Mouse (Mus musculus) embryonic facial prominence, embryonic 14.5 days (tissue): ENCODE measurements around the gene Klhdc8a. TPM values are rescaled to one million over a fixed set of nuclear protein-coding genes. Genes with fewer than 3 reads are reported as not detected.

Experiments used
- ATAC-seq: fragments of 200-750 bp; cut with Nextera tagmentation; 2 replicates; pipeline ENCODE4 v1.8.0; 2017; ENCODE audit warnings: low read depth, moderate number of reproducible peaks, moderate TSS enrichment
- DNase-seq: peaks from one replicate; pipeline ENCODE4 v3.0.0-alpha.2; 2015; ENCODE audit warnings: low spot score
- H3K27ac ChIP-seq: fragments of 300-500 bp; sonication (generic); replicated peaks from 2 replicates; pipeline ENCODE4 v1.5.1; 2014; ENCODE audit warnings: low read depth, mild to moderate bottlenecking, low read length, moderate library complexity
- H3K27me3 ChIP-seq: fragments of 300-500 bp; sonication (generic); replicated peaks from 2 replicates; pipeline ENCODE4 v1.6.1; 2014; ENCODE audit warnings: low read length; ENCODE audit not compliant: control insufficient read depth, insufficient read depth
- H3K36me3 ChIP-seq: fragments of 300-500 bp; sonication (generic); 2 replicates; pipeline ENCODE4 v1.6.1; 2014; ENCODE audit warnings: low read length, mixed read lengths; ENCODE audit not compliant: control insufficient read depth, insufficient read depth
- H3K4me1 ChIP-seq: fragments of 300-500 bp; sonication (generic); 2 replicates; pipeline ENCODE4 v1.6.1; 2014; ENCODE audit warnings: antibody characterized with exemption, low read length; ENCODE audit not compliant: control insufficient read depth, insufficient read depth
- H3K4me2 ChIP-seq: fragments of 300-500 bp; sonication (generic); 2 replicates; pipeline ENCODE4 v1.6.1; 2014; ENCODE audit warnings: low read depth, mild to moderate bottlenecking, low read length, moderate library complexity, mixed read lengths
- H3K4me3 ChIP-seq: fragments of 300-500 bp; sonication (generic); 2 replicates; pipeline ENCODE4 v1.5.1; 2014; ENCODE audit warnings: low read depth, mild to moderate bottlenecking, low read length
- H3K9ac ChIP-seq: fragments of 300-500 bp; sonication (generic); 2 replicates; pipeline ENCODE4 v1.6.1; 2014; ENCODE audit warnings: low read depth, mild to moderate bottlenecking, low read length, moderate library complexity, mixed read lengths
- H3K9me3 ChIP-seq: fragments of 300-500 bp; sonication (generic); 2 replicates; pipeline ENCODE4 v1.6.1; 2016; ENCODE audit warnings: low read length; ENCODE audit not compliant: control insufficient read depth
- WGBS: fragments of 180-500 bp; shearing (Covaris S2); extraction: QIAGEN DNeasy Blood & Tissue Kit; methylation state at CpG from one replicate; pipeline ENCODE4 v1.1.7; 2014; 5-methylcytosine and 5-hydroxymethylcytosine counted together
- polyA plus RNA-seq: library from polyadenylated mRNA; unstranded; fragments of >200 nt; fragmentation: Nextera tagmentation; extraction: Ambion mirVana; gene quantifications from 2 replicates; pipeline ENCODE4 v1.2.1, GENCODE M21; 2014

Gene Klhdc8a
- polyA plus RNA-seq, 1 experiment from 2014 or later: 0.70 TPM

- Histone ChIP-seq H3K4me2 (no peak overlapping the region), H3K27me3 (no peaks in the 10 kb centered on the region), H3K27ac (no peak overlapping the region), H3K9ac (no peak overlapping the region), H3K9me3 (no peaks in the 10 kb centered on the region), H3K4me3 (no peak overlapping the region), H3K4me1 (peaks cover 19% of the 10 kb centered on the region), H3K36me3 (no peaks in the 10 kb centered on the region)
- WGBS: 46% methylated on average over 9 of the region's 9 CpGs
- ATAC-seq (no peak), DNase-seq (peak; percentile 40)
Observed at GRCm38 (mm10) chr1:132326777-132327176, 28.4 kb downstream of the Klhdc8a start.

- WGBS: 80% methylated on average over 17 of the region's 17 CpGs
- Histone ChIP-seq H3K36me3 (no peaks in the 10 kb centered on the region), H3K27ac (no peak overlapping the region), H3K27me3 (no peaks in the 10 kb centered on the region), H3K9me3 (no peaks in the 10 kb centered on the region), H3K4me3 (no peak overlapping the region), H3K9ac (no peak overlapping the region), H3K4me2 (no peak overlapping the region), H3K4me1 (peaks cover 14% of the 10 kb centered on the region)
- ATAC-seq (no peak), DNase-seq (no peak)
Observed at GRCm38 (mm10) chr1:132327477-132327876, 29.1 kb downstream of the Klhdc8a start.

- H3K9ac ChIP-seq: no peak overlapping the region
- H3K27ac ChIP-seq: no peak overlapping the region
- H3K36me3 ChIP-seq: no peaks in the 10 kb centered on the region
- WGBS: 68% methylated on average over 3 of the region's 3 CpGs
- H3K4me2 ChIP-seq: no peak overlapping the region
- no peak overlapping the region for H3K4me3 ChIP-seq
- no peak for DNase-seq
- H3K9me3 ChIP-seq: no peaks in the 10 kb centered on the region
- no peak for ATAC-seq
- no peaks in the 10 kb centered on the region for H3K27me3 ChIP-seq
- H3K4me1 ChIP-seq: peaks cover 9% of the 10 kb centered on the region
Observed at GRCm38 (mm10) chr1:132328565-132328964, 30.1 kb downstream of the Klhdc8a start.

- Histone ChIP-seq H3K9me3 (no peaks in the 10 kb centered on the region), H3K36me3 (no peaks in the 10 kb centered on the region), H3K27ac (no peak overlapping the region), H3K4me2 (no peak overlapping the region), H3K4me1 (peaks cover 20% of the 10 kb centered on the region), H3K27me3 (no peaks in the 10 kb centered on the region), H3K9ac (no peak overlapping the region), H3K4me3 (no peak overlapping the region)
- DNase-seq: no peak
- ATAC-seq: no peak
- WGBS: 74% methylated on average over 7 of the region's 7 CpGs
Observed at GRCm38 (mm10) chr1:132329656-132330055, 31.2 kb downstream of the Klhdc8a start.

- H3K27me3 ChIP-seq: no peaks in the 10 kb centered on the region
- 88% methylated on average over 15 of the region's 15 CpGs for WGBS
- H3K27ac ChIP-seq: no peak overlapping the region
- H3K9ac ChIP-seq: no peak overlapping the region
- H3K4me3 ChIP-seq: no peak overlapping the region
- H3K36me3 ChIP-seq: no peaks in the 10 kb centered on the region
- ATAC-seq (no peak), DNase-seq (no peak)
- H3K4me1 ChIP-seq: peaks cover 27% of the 10 kb centered on the region
- no peaks in the 10 kb centered on the region for H3K9me3 ChIP-seq
- H3K4me2 ChIP-seq: no peak overlapping the region
Observed at GRCm38 (mm10) chr1:132330397-132330796, 32.0 kb downstream of the Klhdc8a start.

- Histone ChIP-seq H3K9ac (no peak overlapping the region), H3K27me3 (no peaks in the 10 kb centered on the region), H3K36me3 (no peaks in the 10 kb centered on the region), H3K27ac (no peak overlapping the region), H3K4me2 (no peak overlapping the region), H3K4me3 (no peak overlapping the region), H3K9me3 (no peaks in the 10 kb centered on the region), H3K4me1 (peaks cover 30% of the 10 kb centered on the region)
- ATAC-seq (no peak), DNase-seq (no peak)
- 90% methylated on average over 17 of the region's 17 CpGs for WGBS
Observed at GRCm38 (mm10) chr1:132331283-132331682, 32.9 kb downstream of the Klhdc8a start.

GRCm38 (mm10) chr1:132333201-132333600 lies 34.8 kb downstream of the Klhdc8a start:
- Histone ChIP-seq H3K4me1 (peaks cover 23% of the 10 kb centered on the region), H3K27ac (no peak overlapping the region), H3K4me3 (no peak overlapping the region), H3K36me3 (no peaks in the 10 kb centered on the region), H3K4me2 (no peak overlapping the region), H3K9me3 (no peaks in the 10 kb centered on the region), H3K27me3 (no peaks in the 10 kb centered on the region), H3K9ac (no peak overlapping the region)
- ATAC-seq (no peak), DNase-seq (no peak)
- WGBS: 10% methylated on average over 2 of the region's 2 CpGs

- Histone ChIP-seq H3K36me3 (no peaks in the 10 kb centered on the region), H3K9ac (no peak overlapping the region), H3K27me3 (no peaks in the 10 kb centered on the region), H3K9me3 (no peaks in the 10 kb centered on the region), H3K4me1 (peaks cover 23% of the 10 kb centered on the region), H3K4me3 (no peak overlapping the region), H3K27ac (no peak overlapping the region), H3K4me2 (no peak overlapping the region)
- DNase-seq: peak; percentile 82
- ATAC-seq: peak; percentile 84
- 5% methylated on average over 4 of the region's 4 CpGs for WGBS
Observed at GRCm38 (mm10) chr1:132333675-132334141, 35.3 kb downstream of the Klhdc8a start.

GRCm38 (mm10) chr1:132334178-132334801 lies 35.9 kb downstream of the Klhdc8a start:
- H3K36me3 ChIP-seq: no peaks in the 10 kb centered on the region

More at GRCm38 (mm10) chr1:132334178-132334801, 35.9 kb downstream of the Klhdc8a start:
- Histone ChIP-seq H3K9ac (no peak overlapping the region), H3K9me3 (no peaks in the 10 kb centered on the region), H3K4me2 (no peak overlapping the region), H3K27me3 (no peaks in the 10 kb centered on the region), H3K4me3 (no peak overlapping the region), H3K4me1 (peaks cover 23% of the 10 kb centered on the region), H3K27ac (no peak overlapping the region; the same call in 1 of the 2 replicates)
- ATAC-seq (0 out of 2 replicates have a peak, but pooled peaks have one; percentile 13), DNase-seq (no peak)
- WGBS: 23% methylated on average over 6 of the region's 6 CpGs
